ENCODE assay signal across 8 mouse cellular contexts in genomic region chr1:172364684-172365083, GRCm38 (mm10). TPM values are rescaled to one million over a fixed set of nuclear protein-coding genes. Genes with fewer than 3 reads are reported as not detected.
DNase-seq lines count a peak whose midpoint lies in the region; ATAC-seq and TF ChIP-seq lines count a peak whose summit lies in the region.

No protein-coding gene starts in this region.

- H3K4me3 ChIP-seq in cerebellum, adult 2 months (replicated peaks; ENCODE audit: insufficient read depth, low read depth, low read length): no peak overlapping the region
- no peak overlapping the region for H3K4me3 ChIP-seq in forebrain, postnatal 0 days (ENCODE audit: low read depth, low read length)
- H3K4me3 ChIP-seq in hindbrain, embryonic 15.5 days: no peak overlapping the region
- H3K4me3 ChIP-seq in liver, embryonic 12.5 days: peak overlapping the region; percentile 20

- no peak overlapping the region for H3K9ac ChIP-seq in forebrain, postnatal 0 days
- no peak overlapping the region for H3K9ac ChIP-seq in hindbrain, embryonic 15.5 days
- H3K9ac ChIP-seq in liver, embryonic 12.5 days: no peak overlapping the region

- no peak for TF ChIP-seq POLR2A in cerebellum, adult 2 months (IDR thresholded peaks at IDR 0.05; ENCODE audit: borderline replicate concordance, insufficient read depth, low read length)

- H3K27me3 ChIP-seq in cerebellum, adult 2 months (ENCODE audit: control insufficient read depth, insufficient read depth, low read length): no peaks in the 10 kb centered on the region; the same call in 1 of the 2 replicates
- no peaks in the 10 kb centered on the region for H3K27me3 ChIP-seq in forebrain, postnatal 0 days (ENCODE audit: insufficient read depth, low read length)
- no peaks in the 10 kb centered on the region for H3K27me3 ChIP-seq in hindbrain, embryonic 15.5 days
- H3K27me3 ChIP-seq in liver, embryonic 12.5 days (replicated peaks): peaks cover 19% of the 10 kb centered on the region

- no peaks in the 10 kb centered on the region for H3K9me3 ChIP-seq in forebrain, postnatal 0 days (ENCODE audit: low read length)
- no peaks in the 10 kb centered on the region for H3K9me3 ChIP-seq in hindbrain, embryonic 15.5 days
- H3K9me3 ChIP-seq in liver, embryonic 12.5 days (replicated peaks): no peaks in the 10 kb centered on the region

- no peak overlapping the region for H3K27ac ChIP-seq in cerebellum, adult 2 months (ENCODE audit: insufficient read depth, low read length)
- no peak overlapping the region for H3K27ac ChIP-seq in forebrain, postnatal 0 days (ENCODE audit: low read depth, low read length)
- no peak overlapping the region; the same call in 1 of the 2 replicates for H3K27ac ChIP-seq in hindbrain, embryonic 15.5 days (replicated peaks)
- H3K27ac ChIP-seq in liver, embryonic 12.5 days: no peak overlapping the region

- H3K4me2 ChIP-seq in forebrain, postnatal 0 days (ENCODE audit: low read depth): no peak overlapping the region
- no peak overlapping the region for H3K4me2 ChIP-seq in hindbrain, embryonic 15.5 days
- peak overlapping the region; percentile 46 for H3K4me2 ChIP-seq in liver, embryonic 12.5 days

- DNase-seq in ovary, adult 18-20 months (ENCODE audit: low spot score): peak; percentile 31
- no peak for DNase-seq in ovary, postnatal 10 days (ENCODE audit: low spot score)
- peak in 1 of 2 experiments; percentile 60 for DNase-seq in cerebellum, adult 2 months
- DNase-seq in forebrain, postnatal 0 days: peak; percentile 79
- peak; percentile 48 for DNase-seq in neural tube, embryonic 10.5 days (ENCODE audit: extremely low spot score, low spot score)
- peak; percentile 21 to 29 for DNase-seq in thymus, postnatal 36 days

- ATAC-seq in forebrain, postnatal 0 days: peak; percentile 73
- peak; percentile 50 for ATAC-seq in hindbrain, embryonic 15.5 days (ENCODE audit: low FRiP score, low read depth)
- peak; percentile 62 for ATAC-seq in liver, embryonic 12.5 days

- peak; percentile 71 for TF ChIP-seq CTCF in cerebellum, adult 2 months (IDR thresholded peaks at IDR 0.05; ENCODE audit: borderline replicate concordance, insufficient read depth, low read depth, low read length)
- peak; percentile 80 for TF ChIP-seq CTCF in forebrain, postnatal 0 days (IDR thresholded peaks at IDR 0.05; ENCODE audit: low read depth)

- H3K4me1 ChIP-seq in cerebellum, adult 2 months (ENCODE audit: control insufficient read depth, insufficient read depth, low read length): no peaks in the 10 kb centered on the region
- H3K4me1 ChIP-seq in forebrain, postnatal 0 days (ENCODE audit: insufficient read depth): 0 out of 2 replicates have a peak, but pooled peaks cover 2% of the 10 kb centered on the region
- no peaks in the 10 kb centered on the region for H3K4me1 ChIP-seq in hindbrain, embryonic 15.5 days (replicated peaks)
- H3K4me1 ChIP-seq in liver, embryonic 12.5 days: peaks cover 20% of the 10 kb centered on the region

- no peaks in the 10 kb centered on the region for H3K36me3 ChIP-seq in forebrain, postnatal 0 days (ENCODE audit: insufficient read depth)
- H3K36me3 ChIP-seq in hindbrain, embryonic 15.5 days: no peaks in the 10 kb centered on the region
- no peaks in the 10 kb centered on the region for H3K36me3 ChIP-seq in liver, embryonic 12.5 days

- WGBS in cerebellum, adult 2 months: 6% methylated on average over 6 of the region's 6 CpGs
- 6% methylated on average over 6 of the region's 6 CpGs for WGBS in forebrain, postnatal 0 days
- 11% methylated on average over 6 of the region's 6 CpGs for WGBS in hindbrain, embryonic 15.5 days
- WGBS in liver, embryonic 12.5 days (ENCODE audit: insufficient replicate concordance): 3% methylated on average over 6 of the region's 6 CpGs

RNA-seq across cellular contexts. Expression of gene Pigm, which starts 11.7 kb away (rescaled TPM):
- 7.5 and 7.9 TPM in 2 replicates for polyA plus RNA-seq in cerebellum, adult 2 months (2012; rRNA removed)
- total RNA-seq in forebrain, postnatal 0 days (2014; rRNA removed): 10.4 and 14.5 TPM in 2 replicates
- polyA plus RNA-seq in forebrain, postnatal 0 days (2015; fragmentation: Nextera tagmentation; extraction: Ambion mirVana): 1.9 and 2.3 TPM in 2 replicates
- 3.8 and 3.9 TPM in 2 replicates for polyA plus RNA-seq in hindbrain, embryonic 15.5 days (2015; fragmentation: Nextera tagmentation; extraction: Ambion mirVana)
- polyA plus RNA-seq in liver, embryonic 12.5 days (2016; fragmentation: Nextera tagmentation; extraction: Ambion mirVana): 4.3 TPM in 2 replicates

RNA-seq across cellular contexts. Expression of gene Kcnj10, which starts 23.7 kb away (rescaled TPM):
- 141 and 174 TPM in 2 replicates for polyA plus RNA-seq in cerebellum, adult 2 months (2012; rRNA removed)
- 3.2 and 4.1 TPM in 2 replicates for total RNA-seq in forebrain, postnatal 0 days (2014; rRNA removed)
- 1.4 and 2.9 TPM in 2 replicates for polyA plus RNA-seq in forebrain, postnatal 0 days (2015; fragmentation: Nextera tagmentation; extraction: Ambion mirVana)
- 2.9 and 3.0 TPM in 2 replicates for polyA plus RNA-seq in hindbrain, embryonic 15.5 days (2015; fragmentation: Nextera tagmentation; extraction: Ambion mirVana)
- 0.02 and 0.07 TPM in 2 replicates for polyA plus RNA-seq in liver, embryonic 12.5 days (2016; fragmentation: Nextera tagmentation; extraction: Ambion mirVana)

RNA-seq across cellular contexts. Expression of gene Kcnj9, which starts 35.6 kb away (rescaled TPM):
- 116 and 130 TPM in 2 replicates for polyA plus RNA-seq in cerebellum, adult 2 months (2012; rRNA removed)
- 7.5 and 8.6 TPM in 2 replicates for total RNA-seq in forebrain, postnatal 0 days (2014; rRNA removed)
- 2.9 and 4.8 TPM in 2 replicates for polyA plus RNA-seq in forebrain, postnatal 0 days (2015; fragmentation: Nextera tagmentation; extraction: Ambion mirVana)
- 4.1 and 4.3 TPM in 2 replicates for polyA plus RNA-seq in hindbrain, embryonic 15.5 days (2015; fragmentation: Nextera tagmentation; extraction: Ambion mirVana)
- not detected in 2 replicates for polyA plus RNA-seq in liver, embryonic 12.5 days (2016; fragmentation: Nextera tagmentation; extraction: Ambion mirVana)

Comparison
In these comparisons a context has a peak if more than half of its experiments do, and no peak if none do; other contexts are left out.
1. RNA of gene Kcnj10, which starts 23.7 kb away (polyA plus RNA-seq): 141 to 174 TPM in cerebellum, adult 2 months; 2.9 to 3.0 TPM in hindbrain, embryonic 15.5 days, 1.4 to 2.9 TPM in forebrain, postnatal 0 days and 0.02 to 0.07 TPM in liver, embryonic 12.5 days; every median in the first group is over 10 times any median in the second.
2. RNA of gene Kcnj9, which starts 35.6 kb away (polyA plus RNA-seq): 116 to 130 TPM in cerebellum, adult 2 months; 2.9 to 4.8 TPM in forebrain, postnatal 0 days, 4.1 to 4.3 TPM in hindbrain, embryonic 15.5 days and not detected in liver, embryonic 12.5 days; every median in the first group is over 10 times any median in the second.
3. Peak in every context shown above with its lines, with median percentiles within 50 percentile points of each other: ATAC-seq.